Mouse (Mus musculus): ENCODE measurements at regions not wholly inside any gene's neighbourhood (a gene's known extent, or its start where the extent isn't known, plus 50 kb on each side); places are given as distances from the start of the nearest gene placed in this dataset.

GRCm38 (mm10) chr9:34375187-34375586, 110.5 kb upstream of the Kirrel3 start:
- TF ChIP-seq POLR2A (IDR thresholded peaks at IDR 0.05; ENCODE audit: insufficient read depth, low read depth, low read length) (no peak), EP300 (IDR thresholded peaks at IDR 0.05; ENCODE audit: insufficient read depth, low read depth, low read length) (no peak)
